Mouse (Mus musculus) spleen, adult 2 months (tissue): ENCODE data around the gene Babam2.

Experiments used
- CTCF ChIP-seq: fragments of 200-500 bp; IDR thresholded peaks from 2 replicates; pipeline ENCODE4 v1.5.1; 2011; ENCODE audit warnings: mild to moderate bottlenecking, inconsistent platforms; ENCODE audit not compliant: insufficient read depth, insufficient read length, insufficient replicate concordance; ENCODE audit errors: extremely low read depth
- POLR2A ChIP-seq: fragments of 200-500 bp; IDR thresholded peaks from 2 replicates; pipeline ENCODE4 v1.6.1; 2011; ENCODE audit warnings: low read depth, low read length, inconsistent platforms

DNA sequence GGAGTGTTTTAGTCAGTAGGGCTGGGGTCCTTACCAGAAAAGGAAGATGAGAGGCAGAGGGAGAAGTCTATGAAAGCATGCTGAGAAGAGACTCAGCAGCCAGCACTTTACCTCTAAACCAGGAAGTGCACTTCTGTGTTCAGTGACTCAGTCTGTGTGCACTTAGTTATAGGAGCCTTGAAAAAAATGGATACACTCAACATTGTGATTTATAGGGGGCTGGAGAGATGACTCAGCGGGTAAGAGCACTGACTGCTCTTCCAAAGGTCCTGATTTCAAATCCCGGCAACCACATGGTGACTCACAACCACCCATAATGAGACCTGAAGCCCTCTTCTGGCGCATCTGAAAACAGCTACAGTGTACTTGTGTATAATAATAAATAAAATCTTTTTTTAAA, 238.5 kb downstream of the Babam2 start:
- no peak for TF ChIP-seq POLR2A
- TF ChIP-seq CTCF, result no peak
